Mouse (Mus musculus) heart, adult 18-20 months (tissue): ENCODE measurements around the gene Fshb. TPM values are rescaled to one million over a fixed set of nuclear protein-coding genes. Genes with fewer than 3 reads are reported as not detected.

ENCODE experiments used
- DNase-seq, 2 experiments: peaks; one replicate each; pipeline ENCODE4 v3.0.0; 2021 to 2022; ENCODE audit warnings: mixed read lengths in 1 of 2
- long read RNA-seq, 2 experiments: library from polyadenylated mRNA; stranded (forward); transcript quantifications; one replicate each; pipeline ENCODE4 v2.0.0; 2021
- total RNA-seq, 2 experiments: library from RNA; stranded (reverse); gene quantifications; 2 replicates each; pipeline ENCODE4 v1.2.3; 2021

Gene Fshb
- total RNA-seq = not detected
- long read RNA-seq, experiment 1 = 0 reads
- long read RNA-seq, experiment 2 = 0 reads

GRCm38 (mm10) chr2:107059556-107059955, at the start of gene Fshb:
TSS of gene Fshb (minus strand) at chr2:107059656.
- DNase-seq = no peak

- no peak for DNase-seq
Observed at GRCm38 (mm10) chr2:107084256-107084655, 24.8 kb upstream of the Fshb start.

GRCm38 (mm10) chr2:107083071-107083885, 23.8 kb upstream of the Fshb start:
- peak in 1 of 2 experiments; percentile 5 for DNase-seq

GRCm38 (mm10) chr2:107063260-107063659, 3.8 kb upstream of the Fshb start:
- DNase-seq = no peak

- DNase-seq = no peak
Observed at GRCm38 (mm10) chr2:107045955-107046354, 13.5 kb downstream of the Fshb start.

GRCm38 (mm10) chr2:107040816-107041215, 18.6 kb downstream of the Fshb start:
- no peak for DNase-seq

- DNase-seq = no peak
Observed at GRCm38 (mm10) chr2:107035980-107036379, 23.5 kb downstream of the Fshb start.

GRCm38 (mm10) chr2:107024694-107025093, 34.8 kb downstream of the Fshb start:
- no peak for DNase-seq

- no peak for DNase-seq
Observed at GRCm38 (mm10) chr2:107022713-107023112, 36.7 kb downstream of the Fshb start.

GRCm38 (mm10) chr2:107019331-107019730, 40.1 kb downstream of the Fshb start:
- no peak for DNase-seq

GRCm38 (mm10) chr2:107013161-107013560, 46.3 kb downstream of the Fshb start:
- no peak for DNase-seq

- DNase-seq = no peak
Observed at GRCm38 (mm10) chr2:107012318-107012717, 47.1 kb downstream of the Fshb start.

- DNase-seq = no peak
Observed at GRCm38 (mm10) chr2:107010160-107010559, 49.3 kb downstream of the Fshb start.

GRCm38 (mm10) chr2:107006378-107006777, 53.1 kb downstream of the Fshb start:
- no peak for DNase-seq

Other genes with a start within 250 kb of the Fshb start
- gene Arl14ep, start 85.2 kb downstream of the Fshb start, total RNA-seq = 10 to 100 TPM in 1 of 2 experiments, 1 to 10 TPM in 1; 9.3 to 11.1 TPM
- gene Kcna4, start 231.0 kb upstream of the Fshb start, total RNA-seq = under 1 TPM; 0.79 to 0.80 TPM